Mouse (Mus musculus): Measurements from ENCODE around the gene Ipcef1. TPM values are rescaled to one million over a fixed set of nuclear protein-coding genes. Genes with fewer than 3 reads are reported as not detected.

Ipcef1 gene
- polyA plus RNA-seq, 1 experiment from 2014 or later: 0.73 TPM

DNA sequence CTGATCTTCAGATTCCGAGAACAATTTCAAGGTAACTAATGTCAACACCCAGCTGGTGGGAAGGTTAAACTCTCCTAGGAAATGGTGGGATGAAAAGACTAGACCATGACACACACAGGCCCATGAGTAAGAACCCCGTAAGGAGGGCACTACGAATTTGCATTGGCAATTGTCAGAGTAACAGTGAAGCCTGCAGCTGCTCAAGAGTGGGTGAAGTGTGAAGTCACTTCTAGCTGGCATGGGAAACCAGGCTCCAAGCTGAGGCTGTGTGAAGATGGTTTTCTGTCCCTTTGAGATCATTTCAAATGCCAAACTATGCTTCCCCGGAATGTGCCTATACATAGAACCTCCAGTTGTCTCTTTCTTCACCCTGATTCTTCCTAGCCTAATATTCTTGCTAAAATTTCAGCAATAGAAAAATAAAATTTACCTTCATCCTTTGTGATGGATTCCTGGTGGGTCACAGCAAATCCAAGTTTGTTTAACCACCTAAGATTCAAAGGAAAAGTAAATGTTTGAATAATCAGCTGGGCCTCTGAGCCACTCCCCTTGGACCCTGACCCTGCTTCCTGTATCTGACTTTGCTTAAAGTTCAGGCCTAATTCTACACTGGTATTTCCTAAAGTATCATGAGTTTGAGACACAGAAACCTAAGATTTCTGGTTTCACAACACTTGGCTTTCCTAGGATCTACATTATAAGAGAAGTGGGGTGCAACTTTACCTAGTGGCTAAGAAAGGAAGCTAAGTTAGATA is 115.4 kb downstream of the Ipcef1 start:
- WGBS (ENCODE audit: insufficient replicate concordance): 64% methylated on average over 4 of the region's 4 CpGs
- no peaks in the 10 kb centered on the region for H3K9me3 ChIP-seq (replicated peaks)
- no peaks in the 10 kb centered on the region for H3K4me1 ChIP-seq
- H3K4me2 ChIP-seq: no peak overlapping the region
- no peak overlapping the region for H3K27ac ChIP-seq
- no peaks in the 10 kb centered on the region for H3K27me3 ChIP-seq (replicated peaks)
- H3K4me3 ChIP-seq: no peak overlapping the region
- H3K36me3 ChIP-seq: no peaks in the 10 kb centered on the region
- H3K9ac ChIP-seq: no peak overlapping the region
- ATAC-seq: no peak

DNA sequence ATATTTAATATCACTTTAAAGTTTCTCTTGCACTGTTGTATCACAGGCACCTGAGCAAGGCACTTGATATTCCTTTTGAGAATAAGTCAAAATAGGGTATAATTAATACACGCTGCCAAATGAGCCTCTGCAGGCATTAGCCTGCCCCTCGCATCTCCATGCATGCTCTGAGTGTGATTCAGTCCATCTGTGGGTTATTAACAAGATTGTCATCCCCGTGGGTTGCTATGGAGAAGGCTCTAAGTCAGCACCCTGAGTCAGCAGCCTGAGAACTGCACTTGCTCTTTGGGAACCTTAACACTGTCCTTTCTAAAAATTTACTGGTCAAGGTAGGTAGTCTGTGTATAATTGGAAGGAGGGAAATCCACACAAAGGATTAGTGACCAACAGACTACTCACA is 117.5 kb downstream of the Ipcef1 start:
- ATAC-seq: no peak

GRCm38 (mm10) chr10:6930889-6931288 is 121.4 kb downstream of the Ipcef1 start:
- Histone ChIP-seq H3K4me2 (no peak overlapping the region), H3K27ac (no peak overlapping the region), H3K4me1 (no peaks in the 10 kb centered on the region), H3K36me3 (no peaks in the 10 kb centered on the region), H3K9ac (no peak overlapping the region), H3K9me3 (replicated peaks) (no peaks in the 10 kb centered on the region), H3K4me3 (no peak overlapping the region), H3K27me3 (replicated peaks) (no peaks in the 10 kb centered on the region)
- WGBS (ENCODE audit: insufficient replicate concordance): 52% methylated on average over 2 of the region's 2 CpGs
- no peak for ATAC-seq

More for the DNA sequence above, 117.5 kb downstream of the Ipcef1 start:
- Histone ChIP-seq H3K4me3 (no peak overlapping the region), H3K9ac (no peak overlapping the region), H3K27ac (no peak overlapping the region), H3K27me3 (replicated peaks) (no peaks in the 10 kb centered on the region), H3K4me2 (no peak overlapping the region), H3K4me1 (no peaks in the 10 kb centered on the region), H3K9me3 (replicated peaks) (no peaks in the 10 kb centered on the region), H3K36me3 (no peaks in the 10 kb centered on the region)
- WGBS (ENCODE audit: insufficient replicate concordance): 50% methylated on average over 3 of the region's 3 CpGs

- H3K27me3 ChIP-seq (replicated peaks): no peaks in the 10 kb centered on the region
- H3K36me3 ChIP-seq: no peaks in the 10 kb centered on the region
- H3K4me2 ChIP-seq: no peak overlapping the region
- no peaks in the 10 kb centered on the region for H3K4me1 ChIP-seq
- H3K4me3 ChIP-seq: no peak overlapping the region
- no peak overlapping the region for H3K9ac ChIP-seq
- whole genome bisulfite sequencing (ENCODE audit: insufficient replicate concordance): 56% methylated on average over 1 of the region's 1 CpGs
- H3K27ac ChIP-seq: no peak overlapping the region
- no peak for ATAC-seq
- H3K9me3 ChIP-seq (replicated peaks): no peaks in the 10 kb centered on the region
Measured at GRCm38 (mm10) chr10:6930398-6930797, 121.9 kb downstream of the Ipcef1 start.

- Histone ChIP-seq H3K4me1 (no peaks in the 10 kb centered on the region), H3K4me3 (no peak overlapping the region), H3K36me3 (no peaks in the 10 kb centered on the region), H3K9me3 (replicated peaks) (no peaks in the 10 kb centered on the region), H3K27me3 (replicated peaks) (no peaks in the 10 kb centered on the region), H3K4me2 (no peak overlapping the region), H3K9ac (no peak overlapping the region), H3K27ac (no peak overlapping the region)
- 26% methylated on average over 1 of the region's 1 CpGs for WGBS (ENCODE audit: insufficient replicate concordance)
- ATAC-seq: no peak
Measured at GRCm38 (mm10) chr10:6928905-6929304, 123.4 kb downstream of the Ipcef1 start.

DNA sequence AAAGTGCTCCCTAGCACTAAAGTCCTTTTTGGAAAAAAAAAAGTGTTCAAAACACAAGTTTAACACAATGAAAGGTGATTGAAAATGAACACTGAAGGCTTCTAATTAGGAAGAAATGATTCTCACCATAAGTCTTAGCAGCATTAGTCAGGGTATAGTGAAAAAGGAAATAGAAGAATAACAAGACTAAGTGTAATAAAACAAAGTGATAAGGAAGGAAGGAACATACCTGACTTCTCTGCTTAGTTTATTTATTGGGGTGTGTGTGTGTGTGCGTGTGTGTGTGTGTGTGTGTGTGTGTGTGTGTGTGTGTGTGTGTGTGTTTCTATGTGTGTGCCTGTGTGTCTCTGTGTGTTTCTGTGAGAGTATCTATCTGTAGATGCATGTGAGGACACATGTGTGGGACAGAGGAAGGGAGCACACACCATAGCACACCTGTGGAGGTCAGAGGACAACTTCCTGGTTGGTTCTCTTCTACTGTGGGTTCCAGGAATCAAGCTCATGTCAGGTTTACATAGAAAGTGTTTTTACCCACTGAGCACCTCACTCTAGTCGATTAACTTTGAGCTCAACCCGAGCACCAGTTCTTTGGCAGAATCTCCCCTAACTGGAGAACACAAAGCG is 124.6 kb downstream of the Ipcef1 start:
- H3K9ac ChIP-seq: no peak overlapping the region
- H3K4me2 ChIP-seq: no peak overlapping the region
- H3K27me3 ChIP-seq (replicated peaks): no peaks in the 10 kb centered on the region
- no peaks in the 10 kb centered on the region for H3K9me3 ChIP-seq (replicated peaks)
- no peak overlapping the region for H3K27ac ChIP-seq
- ATAC-seq: no peak
- H3K36me3 ChIP-seq: no peaks in the 10 kb centered on the region
- H3K4me1 ChIP-seq: no peaks in the 10 kb centered on the region
- H3K4me3 ChIP-seq: no peak overlapping the region
- 61% methylated on average over 4 of the region's 4 CpGs for WGBS (ENCODE audit: insufficient replicate concordance)

GRCm38 (mm10) chr10:6926724-6927123 is 125.6 kb downstream of the Ipcef1 start:
- Histone ChIP-seq H3K4me2 (no peak overlapping the region), H3K4me1 (no peaks in the 10 kb centered on the region), H3K36me3 (no peaks in the 10 kb centered on the region), H3K9me3 (replicated peaks) (no peaks in the 10 kb centered on the region), H3K27ac (no peak overlapping the region), H3K27me3 (replicated peaks) (no peaks in the 10 kb centered on the region), H3K4me3 (no peak overlapping the region), H3K9ac (no peak overlapping the region)
- 72% methylated on average over 2 of the region's 2 CpGs for WGBS (ENCODE audit: insufficient replicate concordance)
- ATAC-seq: no peak

DNA sequence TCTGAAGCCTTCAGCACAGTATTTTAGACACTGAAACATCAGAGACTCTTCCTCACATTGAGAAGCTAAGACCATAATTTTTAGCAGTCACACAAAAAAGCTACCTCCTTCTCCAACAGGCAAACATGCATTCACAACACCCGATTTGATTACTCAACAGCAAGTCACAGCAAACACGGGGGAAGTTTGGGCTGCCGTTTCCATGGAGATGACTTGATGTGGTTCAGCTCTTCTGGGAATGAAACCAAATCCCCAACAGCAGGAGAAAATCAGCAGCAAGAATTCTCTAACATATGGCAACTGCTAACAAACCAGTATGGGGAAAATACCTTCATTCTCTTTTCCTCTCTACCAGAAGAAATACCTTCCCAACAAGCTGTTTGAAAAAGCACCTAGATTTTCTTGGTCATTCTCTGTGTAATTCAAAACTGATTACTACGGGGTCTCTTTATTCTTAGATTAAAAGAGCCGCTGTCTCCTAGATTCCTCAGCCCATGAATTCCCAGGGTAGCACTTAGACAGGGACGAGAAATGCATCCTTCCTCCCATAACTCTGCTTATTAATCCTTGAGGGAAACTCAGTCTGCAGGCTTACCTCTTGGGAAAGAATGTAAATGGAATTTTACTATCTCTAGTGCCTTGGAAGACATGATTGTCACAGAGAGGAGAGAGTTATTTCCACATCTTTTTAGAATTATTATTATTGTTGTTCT is 135.6 kb downstream of the Ipcef1 start:
- no peaks in the 10 kb centered on the region for H3K9me3 ChIP-seq (replicated peaks)
- H3K9ac ChIP-seq: no peak overlapping the region
- peaks cover 5% of the 10 kb centered on the region; the same call in 1 of the 2 replicates for H3K4me1 ChIP-seq
- no peaks in the 10 kb centered on the region for H3K27me3 ChIP-seq (replicated peaks)
- no peaks in the 10 kb centered on the region for H3K36me3 ChIP-seq
- WGBS (ENCODE audit: insufficient replicate concordance): 36% methylated on average over 6 of the region's 6 CpGs
- H3K4me2 ChIP-seq: no peak overlapping the region
- H3K4me3 ChIP-seq: no peak overlapping the region
- no peak for ATAC-seq
- H3K27ac ChIP-seq: no peak overlapping the region

- no peak overlapping the region for H3K4me3 ChIP-seq
- no peak for ATAC-seq
- H3K9ac ChIP-seq: no peak overlapping the region
- no peaks in the 10 kb centered on the region for H3K27me3 ChIP-seq (replicated peaks)
- H3K27ac ChIP-seq: no peak overlapping the region
- no peaks in the 10 kb centered on the region for H3K36me3 ChIP-seq
- no peak overlapping the region for H3K4me2 ChIP-seq
- 35% methylated on average over 1 of the region's 1 CpGs for WGBS (ENCODE audit: insufficient replicate concordance)
- H3K4me1 ChIP-seq: peaks cover 5% of the 10 kb centered on the region; the same call in 1 of the 2 replicates
- H3K9me3 ChIP-seq (replicated peaks): no peaks in the 10 kb centered on the region
Measured at GRCm38 (mm10) chr10:6915991-6916390, 136.3 kb downstream of the Ipcef1 start.

DNA sequence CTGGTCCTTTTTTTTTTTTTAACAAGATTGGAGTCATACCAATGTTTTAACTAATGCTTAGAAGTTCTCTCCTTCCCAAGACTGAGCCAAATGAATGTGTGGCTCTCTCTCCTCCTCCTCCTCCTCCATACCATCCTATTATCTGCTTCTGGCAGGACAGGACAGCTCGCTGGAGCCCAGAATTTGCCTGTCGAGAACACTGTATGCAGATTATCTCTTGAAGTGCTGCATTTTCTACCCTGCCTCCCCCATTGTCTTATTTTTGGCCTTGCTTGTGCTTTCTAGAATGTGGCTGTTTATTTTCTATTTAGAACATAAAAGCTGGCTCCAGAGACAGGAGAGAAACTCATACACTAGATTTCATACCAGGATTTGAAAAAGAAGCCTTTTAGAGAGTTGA is 142.5 kb downstream of the Ipcef1 start:
- WGBS (ENCODE audit: insufficient replicate concordance): 56% methylated on average over 2 of the region's 2 CpGs
- H3K27me3 ChIP-seq (replicated peaks): no peaks in the 10 kb centered on the region
- no peak overlapping the region for H3K27ac ChIP-seq
- no peaks in the 10 kb centered on the region for H3K36me3 ChIP-seq
- H3K4me1 ChIP-seq: no peaks in the 10 kb centered on the region
- no peak overlapping the region for H3K4me2 ChIP-seq
- H3K9ac ChIP-seq: no peak overlapping the region
- H3K4me3 ChIP-seq: no peak overlapping the region
- ATAC-seq: no peak
- no peaks in the 10 kb centered on the region for H3K9me3 ChIP-seq (replicated peaks)

GRCm38 (mm10) chr10:6901819-6902393 is 150.4 kb downstream of the Ipcef1 start:
- Histone ChIP-seq H3K36me3 (no peaks in the 10 kb centered on the region), H3K4me2 (no peak overlapping the region), H3K27me3 (replicated peaks) (no peaks in the 10 kb centered on the region), H3K9me3 (replicated peaks) (no peaks in the 10 kb centered on the region), H3K4me1 (no peaks in the 10 kb centered on the region), H3K9ac (no peak overlapping the region), H3K4me3 (no peak overlapping the region), H3K27ac (no peak overlapping the region)
- WGBS (ENCODE audit: insufficient replicate concordance): 59% methylated on average over 3 of the region's 3 CpGs
- ATAC-seq: no peak

DNA sequence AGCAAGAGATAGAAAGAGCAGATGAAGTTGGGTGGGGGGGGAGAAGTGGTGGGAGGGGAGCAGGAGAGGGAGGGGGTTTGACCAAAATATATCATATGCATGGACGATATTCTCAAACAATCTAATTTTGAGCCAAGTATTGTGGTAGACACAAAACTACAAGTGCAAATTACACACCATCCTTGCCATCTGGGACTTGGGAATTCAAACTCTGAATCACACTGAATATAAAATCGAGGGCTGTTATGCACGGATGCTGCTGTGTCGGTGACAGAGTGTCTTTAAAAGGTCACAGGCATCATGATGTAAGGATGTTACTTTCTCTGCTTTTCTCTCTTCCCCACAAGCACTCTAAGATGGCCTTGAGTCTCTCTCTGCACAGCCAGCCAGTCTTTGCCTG is 152.2 kb downstream of the Ipcef1 start:
- Histone ChIP-seq H3K27me3 (replicated peaks) (no peaks in the 10 kb centered on the region), H3K4me1 (no peaks in the 10 kb centered on the region), H3K4me2 (no peak overlapping the region), H3K36me3 (no peaks in the 10 kb centered on the region), H3K4me3 (no peak overlapping the region), H3K9ac (no peak overlapping the region), H3K27ac (no peak overlapping the region), H3K9me3 (replicated peaks) (no peaks in the 10 kb centered on the region)
- no peak for ATAC-seq
- WGBS (ENCODE audit: insufficient replicate concordance): 70% methylated on average over 4 of the region's 4 CpGs
